9 mouse cellular contexts compared by ENCODE assay signal in the genomic region with DNA sequence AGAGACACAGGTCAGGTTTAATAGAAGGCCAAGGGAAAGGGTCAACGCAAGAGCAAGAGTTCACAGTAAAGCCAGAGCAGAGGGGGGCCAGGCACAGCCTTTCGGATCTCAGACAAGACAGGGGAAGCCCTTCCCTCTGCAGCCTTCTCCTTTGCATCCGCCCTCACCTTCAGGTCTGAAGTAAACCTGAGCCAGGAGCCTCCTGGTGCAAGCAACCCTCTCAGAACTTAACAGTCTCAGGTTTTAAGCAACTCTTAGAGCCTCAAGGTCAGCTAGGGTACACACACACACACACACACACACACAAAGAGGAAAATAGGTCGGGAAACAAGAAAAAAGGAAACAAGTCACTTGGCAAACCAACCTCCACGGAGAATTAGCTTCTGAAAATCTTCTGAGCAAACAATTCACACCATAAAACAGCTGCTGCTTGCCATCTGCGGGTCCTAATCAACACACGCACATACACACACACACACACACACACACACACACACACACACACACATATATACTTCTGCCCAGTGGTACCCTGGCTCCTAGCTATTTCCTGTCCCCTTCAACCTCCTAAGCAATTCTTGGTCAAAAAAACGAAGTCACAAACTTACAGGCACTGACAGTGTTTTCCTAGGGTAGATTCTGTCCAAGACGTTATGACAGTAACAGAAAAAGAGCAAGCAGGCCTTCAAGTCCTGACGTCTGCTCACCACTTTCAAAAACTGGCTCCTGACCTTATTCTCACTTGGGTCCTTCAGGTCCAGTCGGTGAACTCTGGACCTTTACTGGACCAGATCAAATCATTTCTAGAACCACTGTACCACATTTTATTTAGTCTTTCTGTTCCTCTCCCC.
DNase-seq lines count a peak whose midpoint lies in the region; ATAC-seq and TF ChIP-seq lines count a peak whose summit lies in the region.
"Had no signal": no experiment of that assay in that cellular context is flagged by ENCODE, and none has a peak within 500 bp of the region (broad histone marks: within the 10 kb centered on the region; RNA-seq: fewer than 3 reads in every experiment).

No protein-coding gene starts in this region.

- DNase-seq in layer of hippocampus, adult 2 months (ENCODE audit: low spot score in 2 of 2) = no peak
- DNase-seq in layer of hippocampus, adult 9-11 months = no peak
- no peak for DNase-seq in hindbrain, embryonic 11.5 days (ENCODE audit: low spot score)
- DNase-seq in skeletal muscle tissue, adult 2 months (ENCODE audit: low read depth, low spot score) = peak; percentile 43
- no peak for DNase-seq in cerebellum, adult 18-20 months

- 16% methylated on average over 11 of the region's 11 CpGs for WGBS in embryonic facial prominence, embryonic 15.5 days
- 27% methylated on average over 11 of the region's 11 CpGs for WGBS in hindbrain, embryonic 11.5 days
- WGBS in limb, embryonic 13.5 days = 11% methylated on average over 11 of the region's 11 CpGs

- H3K4me3 ChIP-seq in layer of hippocampus, adult 2 months = peak overlapping the region; percentile 50; the same call in 1 of the 2 replicates
- peak overlapping the region; percentile 36 for H3K4me3 ChIP-seq in embryonic facial prominence, embryonic 15.5 days (replicated peaks)
- H3K4me3 ChIP-seq in hindbrain, embryonic 11.5 days (ENCODE audit: low read depth, low read length) = no peak overlapping the region
- H3K4me3 ChIP-seq in limb, embryonic 13.5 days = peak overlapping the region; percentile 39

- no peak for TF ChIP-seq CTCF in layer of hippocampus, adult 2 months (conservative IDR thresholded peaks at IDR 0.05)

- peaks cover 45% of the 10 kb centered on the region for H3K4me1 ChIP-seq in embryonic facial prominence, embryonic 15.5 days
- H3K4me1 ChIP-seq in hindbrain, embryonic 11.5 days (replicated peaks; ENCODE audit: control insufficient read depth, insufficient read depth, low read length) = peaks cover 14% of the 10 kb centered on the region
- peaks cover 68% of the 10 kb centered on the region for H3K4me1 ChIP-seq in limb, embryonic 13.5 days

- H3K9ac ChIP-seq in embryonic facial prominence, embryonic 15.5 days = no peak overlapping the region
- no peak overlapping the region for H3K9ac ChIP-seq in hindbrain, embryonic 11.5 days (ENCODE audit: low read depth, low read length)
- H3K9ac ChIP-seq in limb, embryonic 13.5 days = peak overlapping the region; percentile 8

- no peak for ATAC-seq in embryonic facial prominence, embryonic 15.5 days (ENCODE audit: insufficient number of reproducible peaks, low FRiP score, low TSS enrichment, low read depth)
- ATAC-seq in hindbrain, embryonic 11.5 days (ENCODE audit: low FRiP score) = no peak
- ATAC-seq in limb, embryonic 13.5 days (ENCODE audit: low FRiP score, low read depth) = no peak
- no peak for ATAC-seq in megakaryocyte-erythroid progenitor cell, adult 5-6 weeks (replicated peaks; ENCODE audit: low FRiP score, low TSS enrichment, poor library complexity, severe bottlenecking)

- H3K9me3 ChIP-seq in embryonic facial prominence, embryonic 15.5 days (replicated peaks) = no peaks in the 10 kb centered on the region
- no peaks in the 10 kb centered on the region for H3K9me3 ChIP-seq in hindbrain, embryonic 11.5 days (ENCODE audit: control insufficient read depth, low read length)
- H3K9me3 ChIP-seq in limb, embryonic 13.5 days = no peaks in the 10 kb centered on the region
- H3K9me3 ChIP-seq: G1E had no signal

- H3K27ac ChIP-seq in layer of hippocampus, adult 2 months = peak overlapping the region; percentile 46; the same call in 1 of the 2 replicates
- H3K27ac ChIP-seq in embryonic facial prominence, embryonic 15.5 days (replicated peaks) = peak overlapping the region; percentile 89
- H3K27ac ChIP-seq in hindbrain, embryonic 11.5 days (ENCODE audit: low read depth, low read length) = 0 out of 2 replicates have a peak overlapping the region, but pooled peaks have one; percentile 45
- peak overlapping the region; percentile 95 for H3K27ac ChIP-seq in limb, embryonic 13.5 days

- H3K27me3 ChIP-seq in embryonic facial prominence, embryonic 15.5 days = no peaks in the 10 kb centered on the region
- H3K27me3 ChIP-seq in hindbrain, embryonic 11.5 days (ENCODE audit: control insufficient read depth, insufficient read depth, low read length) = no peaks in the 10 kb centered on the region
- no peaks in the 10 kb centered on the region for H3K27me3 ChIP-seq in limb, embryonic 13.5 days

- peak overlapping the region; percentile 50 for H3K4me2 ChIP-seq in embryonic facial prominence, embryonic 15.5 days (replicated peaks)
- H3K4me2 ChIP-seq in hindbrain, embryonic 11.5 days (replicated peaks; ENCODE audit: low read depth, low read length) = no peak overlapping the region; the same call in 1 of the 2 replicates
- H3K4me2 ChIP-seq in limb, embryonic 13.5 days (replicated peaks) = peak overlapping the region; percentile 73

- no peaks in the 10 kb centered on the region for H3K36me3 ChIP-seq in embryonic facial prominence, embryonic 15.5 days
- no peaks in the 10 kb centered on the region for H3K36me3 ChIP-seq in hindbrain, embryonic 11.5 days (ENCODE audit: control insufficient read depth, insufficient read depth, low read length)
- no peaks in the 10 kb centered on the region for H3K36me3 ChIP-seq in limb, embryonic 13.5 days
- H3K36me3 ChIP-seq: G1E had no signal

Comparison
In these comparisons a context has a peak if more than half of its experiments do, and no peak if none do; other contexts are left out.
1. H3K27ac ChIP-seq: peak in every context shown above with its lines; median percentile 95 in limb, embryonic 13.5 days; 89 in embryonic facial prominence, embryonic 15.5 days; 46 in layer of hippocampus, adult 2 months; 45 in hindbrain, embryonic 11.5 days.